Mouse (Mus musculus): Measurements from ENCODE around the gene Bank1. TPM values are rescaled to one million over a fixed set of nuclear protein-coding genes. Genes with fewer than 3 reads are reported as not detected.

Gene Bank1
- total and polyA plus RNA-seq, 2 experiments from 2014 or later: 0.10 to 0.25 TPM

- H3K4me3 ChIP-seq (ENCODE audit: low read length): no peak overlapping the region
- no peaks in the 10 kb centered on the region for H3K9me3 ChIP-seq (ENCODE audit: low read length)
- H3K36me3 ChIP-seq (ENCODE audit: insufficient read depth, low read length): no peaks in the 10 kb centered on the region
- H3K27me3 ChIP-seq (ENCODE audit: insufficient read depth, low read length): no peaks in the 10 kb centered on the region
- H3K4me2 ChIP-seq (ENCODE audit: low read depth, low read length): no peak overlapping the region
- no peak overlapping the region for H3K9ac ChIP-seq (replicated peaks; ENCODE audit: low read length)
- H3K4me1 ChIP-seq (ENCODE audit: insufficient read depth, low read length): no peaks in the 10 kb centered on the region
- no peak overlapping the region for H3K27ac ChIP-seq
- 87% methylated on average over 3 of the region's 3 CpGs for WGBS
- no peak for TF ChIP-seq CTCF (IDR thresholded peaks at IDR 0.05; ENCODE audit: low read depth)
- ATAC-seq (no peak), DNase-seq (ENCODE audit: low spot score) (no peak)
Measured at GRCm38 (mm10) chr3:136238790-136239189, 87.1 kb downstream of the Bank1 start.

- WGBS: 85% methylated on average over 2 of the region's 2 CpGs
- H3K4me2 ChIP-seq (ENCODE audit: low read depth, low read length): no peak overlapping the region
Measured at GRCm38 (mm10) chr3:136233507-136233906, 92.4 kb downstream of the Bank1 start.

DNA sequence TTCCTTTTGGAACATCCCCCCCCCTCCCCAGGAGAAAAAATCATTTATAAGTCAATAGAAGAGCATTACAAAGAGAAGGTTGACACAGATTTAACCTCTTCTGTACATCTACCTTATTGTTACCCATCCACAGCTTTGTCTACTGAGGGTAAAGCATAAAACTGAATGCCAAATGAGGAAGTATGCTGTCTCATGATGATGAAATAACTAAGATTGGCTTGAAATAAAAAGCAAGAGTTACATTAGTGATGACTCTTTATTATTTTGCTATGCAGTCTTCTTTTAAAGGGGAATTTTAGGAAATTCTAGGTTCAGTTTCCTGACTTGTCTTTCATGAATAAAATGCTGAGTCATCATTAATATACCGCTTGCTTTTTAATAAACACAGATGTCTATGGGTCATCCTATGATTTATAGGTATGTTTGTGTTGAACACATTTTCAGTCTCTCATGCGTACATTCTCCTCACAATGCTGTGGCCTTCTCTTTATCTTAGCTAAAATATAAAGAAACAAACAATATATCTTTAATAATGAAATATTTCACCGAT lies 95.2 kb downstream of the Bank1 start:
- TF ChIP-seq CTCF (IDR thresholded peaks at IDR 0.05; ENCODE audit: low read depth): no peak
- H3K4me2 ChIP-seq (ENCODE audit: low read depth, low read length): no peak overlapping the region
- no peaks in the 10 kb centered on the region for H3K27me3 ChIP-seq (ENCODE audit: insufficient read depth, low read length)
- no peaks in the 10 kb centered on the region for H3K4me1 ChIP-seq (ENCODE audit: insufficient read depth, low read length)
- WGBS: 95% methylated on average over 3 of the region's 3 CpGs
- ATAC-seq (no peak), DNase-seq (ENCODE audit: low spot score) (no peak)
- H3K27ac ChIP-seq: no peak overlapping the region
- H3K9me3 ChIP-seq (ENCODE audit: low read length): no peaks in the 10 kb centered on the region
- H3K9ac ChIP-seq (replicated peaks; ENCODE audit: low read length): no peak overlapping the region
- no peak overlapping the region for H3K4me3 ChIP-seq (ENCODE audit: low read length)
- no peaks in the 10 kb centered on the region for H3K36me3 ChIP-seq (ENCODE audit: insufficient read depth, low read length)

More at GRCm38 (mm10) chr3:136233507-136233906, 92.4 kb downstream of the Bank1 start:
- no peaks in the 10 kb centered on the region for H3K4me1 ChIP-seq (ENCODE audit: insufficient read depth, low read length)
- H3K36me3 ChIP-seq (ENCODE audit: insufficient read depth, low read length): no peaks in the 10 kb centered on the region
- no peak for DNase-seq (ENCODE audit: low spot score)
- H3K4me3 ChIP-seq (ENCODE audit: low read length): no peak overlapping the region
- no peak overlapping the region for H3K9ac ChIP-seq (replicated peaks; ENCODE audit: low read length)
- no peak for ATAC-seq
- H3K27ac ChIP-seq: no peak overlapping the region
- no peaks in the 10 kb centered on the region for H3K27me3 ChIP-seq (ENCODE audit: insufficient read depth, low read length)
- TF ChIP-seq CTCF (IDR thresholded peaks at IDR 0.05; ENCODE audit: low read depth): no peak
- H3K9me3 ChIP-seq (ENCODE audit: low read length): no peaks in the 10 kb centered on the region

DNA sequence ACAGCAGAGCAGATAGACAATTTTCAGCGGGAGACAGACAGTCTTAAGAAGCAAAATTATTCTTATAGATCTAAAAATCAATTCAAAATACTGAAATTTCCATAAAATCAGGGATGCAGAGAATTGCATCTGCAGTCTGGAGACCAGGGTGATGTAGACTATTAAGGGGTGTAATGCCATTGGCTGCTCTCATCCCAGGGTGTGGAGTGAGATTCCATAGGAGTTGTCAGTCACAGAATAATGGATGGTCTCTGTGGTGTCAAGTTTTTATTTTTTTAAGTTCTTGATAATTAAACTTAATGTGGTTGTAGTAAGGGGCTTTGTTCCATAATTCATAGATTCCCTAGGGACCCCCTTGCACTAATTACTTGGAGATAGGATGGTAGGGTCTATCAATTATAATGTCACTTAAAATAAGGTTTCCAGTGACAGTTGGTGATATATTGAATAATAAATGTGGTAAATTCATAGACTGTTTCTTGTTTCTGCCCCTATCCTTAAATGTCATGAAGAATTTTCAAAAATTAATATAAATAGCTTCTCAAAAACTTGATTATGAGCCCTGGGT lies 136.1 kb downstream of the Bank1 start:
- no peaks in the 10 kb centered on the region for H3K27me3 ChIP-seq (ENCODE audit: insufficient read depth, low read length)
- no peaks in the 10 kb centered on the region for H3K4me1 ChIP-seq (ENCODE audit: insufficient read depth, low read length)
- H3K9ac ChIP-seq (replicated peaks; ENCODE audit: low read length): no peak overlapping the region
- no peak overlapping the region for H3K4me2 ChIP-seq (ENCODE audit: low read depth, low read length)
- TF ChIP-seq CTCF (IDR thresholded peaks at IDR 0.05; ENCODE audit: low read depth): no peak
- 74% methylated on average over 1 of the region's 1 CpGs for WGBS
- no peak overlapping the region for H3K27ac ChIP-seq
- no peak for DNase-seq (ENCODE audit: low spot score)
- H3K36me3 ChIP-seq (ENCODE audit: insufficient read depth, low read length): no peaks in the 10 kb centered on the region
- no peak for ATAC-seq
- no peak overlapping the region for H3K4me3 ChIP-seq (ENCODE audit: low read length)
- no peaks in the 10 kb centered on the region for H3K9me3 ChIP-seq (ENCODE audit: low read length)

- TF ChIP-seq CTCF (IDR thresholded peaks at IDR 0.05; ENCODE audit: low read depth): no peak
- WGBS: 61% methylated on average over 3 of the region's 3 CpGs
- Histone ChIP-seq H3K4me3 (ENCODE audit: low read length) (no peak overlapping the region), H3K4me1 (ENCODE audit: insufficient read depth, low read length) (no peaks in the 10 kb centered on the region), H3K9me3 (ENCODE audit: low read length) (no peaks in the 10 kb centered on the region), H3K9ac (replicated peaks; ENCODE audit: low read length) (no peak overlapping the region), H3K27me3 (ENCODE audit: insufficient read depth, low read length) (no peaks in the 10 kb centered on the region), H3K36me3 (ENCODE audit: insufficient read depth, low read length) (no peaks in the 10 kb centered on the region), H3K4me2 (ENCODE audit: low read depth, low read length) (no peak overlapping the region), H3K27ac (no peak overlapping the region)
- ATAC-seq (no peak), DNase-seq (ENCODE audit: low spot score) (no peak)
Measured at GRCm38 (mm10) chr3:136186548-136187113, 139.2 kb downstream of the Bank1 start.

GRCm38 (mm10) chr3:136171631-136172030 lies 154.2 kb downstream of the Bank1 start:
- H3K9me3 ChIP-seq (ENCODE audit: low read length): no peaks in the 10 kb centered on the region
- H3K9ac ChIP-seq (replicated peaks; ENCODE audit: low read length): no peak overlapping the region
- H3K4me2 ChIP-seq (ENCODE audit: low read depth, low read length): no peak overlapping the region
- H3K36me3 ChIP-seq (ENCODE audit: insufficient read depth, low read length): no peaks in the 10 kb centered on the region
- H3K27me3 ChIP-seq (ENCODE audit: insufficient read depth, low read length): no peaks in the 10 kb centered on the region
- ATAC-seq: no peak
- H3K4me3 ChIP-seq (ENCODE audit: low read length): no peak overlapping the region
- H3K4me1 ChIP-seq (ENCODE audit: insufficient read depth, low read length): no peaks in the 10 kb centered on the region
- no peak for DNase-seq (ENCODE audit: low spot score)
- H3K27ac ChIP-seq: no peak overlapping the region
- TF ChIP-seq CTCF (IDR thresholded peaks at IDR 0.05; ENCODE audit: low read depth): no peak

DNA sequence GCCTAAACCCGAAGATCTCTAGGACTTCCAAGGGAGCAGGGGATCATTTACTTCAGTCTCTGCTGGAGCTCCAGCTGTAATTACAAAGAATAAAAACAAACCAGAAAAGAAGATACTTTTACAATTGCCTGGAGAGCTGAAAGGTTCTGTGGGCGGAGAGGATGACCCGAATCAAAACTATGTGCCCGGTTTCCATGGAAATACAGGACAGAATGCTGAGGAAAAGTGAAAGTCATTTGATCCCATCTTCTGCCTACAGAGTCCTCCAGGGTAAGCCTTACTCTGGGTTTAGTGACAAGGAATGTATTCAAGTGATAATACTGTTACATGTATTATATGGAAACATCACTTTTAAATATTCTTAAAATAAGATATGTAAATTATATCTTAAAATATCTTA lies 157.8 kb downstream of the Bank1 start:
- no peak for ATAC-seq
- no peak overlapping the region for H3K4me3 ChIP-seq (ENCODE audit: low read length)
- no peaks in the 10 kb centered on the region for H3K36me3 ChIP-seq (ENCODE audit: insufficient read depth, low read length)
- no peaks in the 10 kb centered on the region for H3K9me3 ChIP-seq (ENCODE audit: low read length)
- DNase-seq (ENCODE audit: low spot score): no peak
- WGBS: 30% methylated on average over 4 of the region's 4 CpGs
- no peak overlapping the region for H3K27ac ChIP-seq
- no peak overlapping the region for H3K4me2 ChIP-seq (ENCODE audit: low read depth, low read length)
- TF ChIP-seq CTCF (IDR thresholded peaks at IDR 0.05; ENCODE audit: low read depth): no peak
- no peaks in the 10 kb centered on the region for H3K4me1 ChIP-seq (ENCODE audit: insufficient read depth, low read length)
- no peak overlapping the region for H3K9ac ChIP-seq (replicated peaks; ENCODE audit: low read length)
- H3K27me3 ChIP-seq (ENCODE audit: insufficient read depth, low read length): no peaks in the 10 kb centered on the region

Data from hindbrain, postnatal 0 days (tissue).